Mouse (Mus musculus) G1E-ER4 (cell line): ENCODE data around the gene Hcrtr1. TPM values are rescaled to one million over a fixed set of nuclear protein-coding genes. Genes with fewer than 3 reads are reported as not detected.

Source experiments
- GATA1 ChIP-seq: IDR thresholded peaks from one replicate; pipeline ENCODE4 v1.8.0; 2012; ENCODE audit warnings: low read length, inconsistent platforms
- polyA plus RNA-seq: library from polyadenylated mRNA; stranded (reverse); fragments of >175 nt; gene quantifications from 2 replicates; pipeline ENCODE4 v1.2.3, GENCODE M21; 2012

Hcrtr1 gene
- polyA plus RNA-seq, 1 experiment, result not detected

GRCm38 (mm10) chr4:130171951-130172765 is 33.0 kb upstream of the Hcrtr1 start:
- TF ChIP-seq GATA1, result no peak

DNA sequence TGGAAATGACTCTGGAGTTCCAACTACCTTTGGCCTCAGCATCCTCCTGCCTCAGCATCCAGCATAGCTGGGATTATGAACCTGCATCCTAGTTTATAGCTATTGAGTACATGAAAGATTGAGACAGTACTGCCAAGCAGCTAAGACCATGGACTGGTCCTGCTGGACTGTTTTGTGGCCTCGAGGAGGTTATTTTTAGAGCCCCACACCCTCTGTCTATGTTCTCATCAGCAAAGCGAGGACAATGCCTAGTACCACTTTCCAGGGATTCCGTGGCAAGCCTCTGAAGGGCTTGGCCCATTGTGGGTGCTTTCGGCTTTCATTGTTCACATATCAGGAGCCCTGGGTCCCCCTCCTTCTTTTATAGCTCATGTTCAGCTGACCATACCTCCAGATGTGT is 31.2 kb upstream of the Hcrtr1 start:
- TF ChIP-seq GATA1, result no peak

GRCm38 (mm10) chr4:130169411-130169971 is 30.3 kb upstream of the Hcrtr1 start:
- TF ChIP-seq GATA1, result no peak

DNA sequence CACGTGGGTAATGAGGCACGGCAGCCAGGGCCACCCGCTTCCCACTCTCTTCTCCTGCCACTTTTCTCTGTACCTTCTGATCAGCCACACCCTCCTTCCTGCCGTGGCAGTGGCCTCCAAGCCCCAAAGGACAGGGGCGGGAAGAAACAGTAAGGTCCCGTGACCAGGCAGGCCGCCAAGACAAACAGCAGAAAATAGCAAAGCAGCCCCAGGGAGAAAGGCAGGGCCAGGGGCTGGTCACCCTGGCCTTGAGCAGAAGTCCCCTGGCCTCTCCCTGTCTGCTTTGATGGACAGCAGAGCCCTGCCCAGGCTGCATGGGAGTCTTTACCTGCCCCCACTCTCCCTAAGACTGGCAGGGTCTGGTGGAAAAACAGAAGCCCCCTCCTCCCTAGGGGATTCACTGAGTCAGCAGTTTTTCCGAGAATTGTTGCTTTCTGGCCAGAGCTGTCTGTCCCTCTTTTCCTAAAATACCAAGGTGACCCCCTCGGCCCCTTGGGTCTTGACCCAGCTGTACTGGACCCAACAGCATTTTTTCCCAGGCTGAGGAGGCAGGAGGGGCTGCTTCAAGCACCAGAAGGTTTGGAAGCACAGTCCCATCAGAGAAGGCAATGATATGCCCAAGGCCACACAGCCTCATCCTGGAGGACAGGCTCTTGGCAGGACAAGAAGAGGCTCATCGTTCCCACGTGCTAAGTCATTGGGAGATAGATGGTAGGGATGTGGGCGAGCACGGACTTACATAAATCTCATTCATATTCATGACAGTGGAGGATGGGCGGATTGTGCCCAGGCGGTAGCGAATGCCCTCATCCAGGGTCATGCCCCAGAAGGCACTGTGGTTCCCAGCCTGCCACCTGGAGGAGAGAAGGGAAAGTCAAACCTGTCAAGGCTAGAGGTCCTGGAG is 29.4 kb upstream of the Hcrtr1 start:
- TF ChIP-seq GATA1, result no peak

DNA sequence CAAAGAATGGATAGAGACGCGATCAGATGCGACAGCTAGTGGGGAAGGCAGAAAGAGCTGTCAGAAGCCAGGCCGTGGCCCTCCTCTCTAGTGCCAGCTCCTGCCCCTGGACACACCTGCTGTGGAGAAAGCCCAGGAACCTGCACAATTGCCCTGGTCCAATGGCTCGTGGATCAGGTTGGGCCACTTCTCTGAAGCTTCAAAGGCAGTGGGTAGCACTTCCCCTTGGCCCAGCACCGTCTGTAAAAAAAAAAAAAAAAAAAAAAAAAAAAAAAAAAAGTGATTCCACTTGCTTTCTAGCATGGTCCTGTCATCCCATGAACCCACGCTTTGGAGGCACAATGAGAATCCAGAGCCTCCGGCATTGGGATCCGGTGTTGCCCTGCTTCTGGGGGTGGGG is 28.7 kb upstream of the Hcrtr1 start:
- TF ChIP-seq GATA1, result no peak

DNA sequence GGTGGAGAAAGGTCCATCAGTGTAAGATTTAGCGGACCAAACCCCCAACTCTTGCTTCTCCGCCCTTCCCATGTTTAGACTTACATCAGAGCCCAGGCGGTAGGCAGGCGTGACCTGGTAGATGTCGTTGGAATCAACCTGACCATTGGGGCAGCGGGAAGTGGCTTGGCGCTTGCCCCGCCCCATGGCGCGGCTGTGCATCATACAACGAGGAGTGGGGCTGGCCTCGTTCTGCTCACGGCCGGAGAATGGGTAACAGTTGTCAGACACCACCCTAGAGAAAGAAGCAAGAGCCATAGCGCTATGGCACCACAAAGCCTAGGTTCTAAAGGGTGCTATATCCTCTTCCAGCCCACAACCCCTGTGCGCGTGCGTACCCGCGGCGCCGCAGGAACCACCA is 28.2 kb upstream of the Hcrtr1 start:
- no peak for TF ChIP-seq GATA1

GRCm38 (mm10) chr4:130166592-130166991 is 27.4 kb upstream of the Hcrtr1 start:
- TF ChIP-seq GATA1, result no peak

- no peak for TF ChIP-seq GATA1
Observed at GRCm38 (mm10) chr4:130166061-130166460, 26.9 kb upstream of the Hcrtr1 start.

DNA sequence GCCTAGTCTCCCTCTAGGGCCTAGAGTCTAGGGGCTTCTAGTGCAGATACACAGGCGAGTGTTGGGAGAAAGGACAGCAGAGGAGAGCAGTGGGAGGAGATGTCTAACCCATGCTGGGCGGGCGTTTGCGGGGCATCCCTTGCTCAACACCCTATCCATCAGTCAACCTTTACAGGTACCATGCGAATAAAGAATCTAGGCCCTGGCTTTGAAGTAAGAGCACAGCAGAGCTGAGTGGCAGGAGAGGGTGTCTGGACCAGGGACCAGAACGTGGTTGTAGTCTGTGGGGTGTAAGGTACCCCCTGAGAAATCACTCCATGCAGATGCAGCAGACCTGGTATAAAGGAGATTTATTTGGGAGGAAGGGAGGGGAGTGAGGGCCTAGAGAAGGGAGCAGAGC is 25.0 kb upstream of the Hcrtr1 start:
- TF ChIP-seq GATA1, result no peak

DNA sequence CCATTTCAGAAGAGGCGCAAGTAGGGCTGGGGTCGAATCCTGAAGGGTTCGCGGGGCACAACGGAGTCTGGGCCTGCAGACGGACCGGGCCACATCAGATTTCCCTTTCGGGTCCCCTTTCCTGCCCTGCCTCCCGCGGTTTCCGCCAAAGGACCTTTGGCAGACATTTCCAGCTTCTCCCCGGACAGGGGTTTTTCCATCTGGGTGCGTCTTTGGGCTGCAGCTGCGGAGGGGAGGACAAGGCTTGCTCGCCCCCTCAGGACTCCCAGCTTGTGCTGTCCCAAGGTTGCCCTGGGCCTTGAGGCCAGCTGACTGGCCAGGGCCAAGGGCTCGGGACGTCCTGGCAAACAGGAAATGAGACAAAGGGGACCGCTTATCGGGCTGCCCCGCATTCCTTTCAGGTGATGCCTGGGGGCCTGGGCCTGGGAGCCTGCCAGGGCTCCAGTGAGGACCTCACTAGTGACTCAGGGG is 24.3 kb upstream of the Hcrtr1 start:
- no peak for TF ChIP-seq GATA1

- no peak for TF ChIP-seq GATA1
Observed at GRCm38 (mm10) chr4:130161349-130161748, 22.2 kb upstream of the Hcrtr1 start.

- TF ChIP-seq GATA1, result no peak
Observed at GRCm38 (mm10) chr4:130156812-130157371, 17.7 kb upstream of the Hcrtr1 start.

DNA sequence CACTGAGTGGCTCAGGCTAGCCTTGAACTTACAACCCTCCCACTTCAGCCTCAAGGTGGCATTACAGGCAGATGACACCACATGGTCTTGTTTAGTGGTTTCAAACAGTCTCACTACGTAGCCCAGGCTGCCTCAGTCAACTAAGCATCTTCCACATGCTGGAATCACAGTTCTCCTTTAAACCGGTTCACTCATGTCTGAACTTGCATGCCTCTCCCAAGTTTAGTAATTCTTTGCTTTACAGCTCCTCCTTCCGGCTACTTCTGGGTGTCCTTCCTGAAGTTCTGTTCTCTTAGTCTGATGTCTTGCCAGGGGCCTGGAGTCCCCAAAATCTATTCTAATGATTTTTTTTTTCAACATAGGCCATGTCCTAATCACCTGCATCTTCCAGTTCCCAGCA is 15.1 kb upstream of the Hcrtr1 start:
- TF ChIP-seq GATA1, result no peak

GRCm38 (mm10) chr4:130148405-130148804 is 9.2 kb upstream of the Hcrtr1 start:
- no peak for TF ChIP-seq GATA1

DNA sequence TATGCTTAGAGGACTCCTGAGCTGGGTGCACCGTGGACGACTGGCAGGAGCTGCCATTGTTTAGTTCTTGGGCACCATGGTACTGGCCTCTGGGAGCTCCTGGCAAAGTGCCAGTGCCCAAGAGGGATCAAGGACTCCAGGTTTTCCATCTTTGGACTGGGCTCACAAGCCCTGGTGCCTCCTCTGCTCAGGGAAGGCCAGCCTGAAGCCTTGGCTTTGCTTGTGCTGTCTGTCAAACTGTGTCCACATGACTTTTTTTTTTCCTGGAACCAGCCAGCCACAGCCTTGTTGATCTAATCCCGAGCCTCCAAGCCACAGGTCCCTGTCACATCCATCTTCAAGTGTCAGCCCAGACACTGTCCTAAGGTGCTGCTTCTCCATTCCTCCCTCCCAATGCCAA is 2.6 kb upstream of the Hcrtr1 start:
- no peak for TF ChIP-seq GATA1

GRCm38 (mm10) chr4:130140992-130141402 is 1.8 kb upstream of the Hcrtr1 start:
- TF ChIP-seq GATA1, result no peak
